Mouse (Mus musculus) E14TG2a.4 (cell line): ENCODE measurements around the gene Hectd2.

ENCODE experiments used
- H3K27me3 ChIP-seq: 2 replicates; pipeline ENCODE4 v1.6.1; 2014; ENCODE audit warnings: low read length, control low read depth; ENCODE audit not compliant: insufficient read depth
- H3K36me3 ChIP-seq: 2 replicates; pipeline ENCODE4 v1.6.1; 2014; ENCODE audit warnings: low read length, control low read depth; ENCODE audit not compliant: insufficient read depth
- H3K4me1 ChIP-seq: replicated peaks from 2 replicates; pipeline ENCODE4 v1.6.1; 2014; ENCODE audit warnings: low read depth, low read length, control low read depth
- H3K4me3 ChIP-seq: replicated peaks from 2 replicates; pipeline ENCODE4 v1.5.1; 2014; ENCODE audit warnings: mild to moderate bottlenecking, low read length
- H3K9me3 ChIP-seq: 2 replicates; pipeline ENCODE4 v1.6.1; 2014; ENCODE audit warnings: low read length, control low read depth
- CTCF ChIP-seq: conservative IDR thresholded peaks from 2 replicates; pipeline ENCODE4 v1.5.1; 2014; ENCODE audit warnings: low read length
- NANOG ChIP-seq: IDR thresholded peaks from 2 replicates; pipeline ENCODE4 v1.6.1; 2014; ENCODE audit warnings: borderline replicate concordance, low read length, mixed read lengths
- POU5F1 ChIP-seq: IDR thresholded peaks from 2 replicates; pipeline ENCODE4 v1.6.1; 2014; ENCODE audit warnings: low read length, borderline replicate concordance

Gene Hectd2

DNA sequence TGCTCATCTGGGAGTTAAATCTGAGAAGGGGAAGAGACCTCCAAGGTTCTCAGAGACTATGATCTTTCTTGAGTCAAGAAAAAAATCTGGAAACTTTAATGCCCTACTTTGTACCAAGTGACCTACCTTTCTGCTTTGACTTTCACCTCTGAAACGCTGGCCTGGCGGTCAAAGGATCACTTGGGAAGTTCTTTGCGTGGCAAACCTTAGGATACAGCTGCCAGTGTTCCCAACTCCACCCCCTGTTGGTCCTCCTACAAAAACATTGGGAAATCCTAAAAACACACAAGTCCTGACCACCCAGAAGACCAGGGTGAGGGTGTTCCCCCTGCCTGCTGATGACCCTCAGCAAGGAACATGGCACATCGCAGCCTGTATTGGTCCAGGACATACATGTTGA lies 72.4 kb downstream of the Hectd2 start:
- no peaks in the 10 kb centered on the region for H3K9me3 ChIP-seq
- H3K27me3 ChIP-seq = peaks cover 11% of the 10 kb centered on the region; the same call in 1 of the 2 replicates
- H3K4me3 ChIP-seq = no peak overlapping the region
- no peaks in the 10 kb centered on the region; the same call in 1 of the 2 replicates for H3K4me1 ChIP-seq
- H3K36me3 ChIP-seq = no peaks in the 10 kb centered on the region
- TF ChIP-seq NANOG (no peak), POU5F1 (no peak), CTCF (no peak)

DNA sequence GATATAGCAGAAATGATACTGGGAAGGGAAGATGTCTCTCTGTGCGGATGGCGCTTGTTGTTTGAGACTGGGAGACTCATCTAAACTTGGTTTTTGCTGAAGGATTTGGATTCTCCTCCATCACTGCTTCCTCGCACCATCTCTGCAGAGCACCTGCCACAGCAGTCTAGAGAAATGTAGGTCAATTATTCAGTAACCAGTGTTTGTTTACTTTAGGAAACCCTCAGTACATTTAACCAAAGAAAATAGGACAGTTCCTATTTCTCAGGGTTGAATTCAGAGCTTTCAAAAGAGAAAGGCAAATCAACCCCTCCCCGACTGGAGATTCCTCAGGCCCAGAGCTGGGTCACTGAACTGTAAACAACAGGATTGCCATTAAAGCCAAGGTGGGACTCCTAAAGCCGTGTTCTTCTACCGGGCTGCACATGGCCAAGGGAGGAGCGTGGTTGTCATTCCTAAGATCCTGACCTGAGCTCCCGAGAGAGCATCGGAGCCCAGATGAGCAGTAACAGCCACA lies 75.0 kb downstream of the Hectd2 start:
- Histone ChIP-seq H3K9me3 (no peaks in the 10 kb centered on the region), H3K4me1 (no peaks in the 10 kb centered on the region; the same call in 1 of the 2 replicates), H3K36me3 (no peaks in the 10 kb centered on the region), H3K4me3 (no peak overlapping the region), H3K27me3 (peaks cover 11% of the 10 kb centered on the region; the same call in 1 of the 2 replicates)
- no peak for TF ChIP-seq CTCF

- TF ChIP-seq NANOG = no peak
- TF ChIP-seq POU5F1 = no peak
- no peak for TF ChIP-seq CTCF
- H3K4me3 ChIP-seq = no peak overlapping the region
- H3K36me3 ChIP-seq = no peaks in the 10 kb centered on the region
- H3K9me3 ChIP-seq = no peaks in the 10 kb centered on the region; the same call in 1 of the 2 replicates
- no peaks in the 10 kb centered on the region; the same call in 1 of the 2 replicates for H3K4me1 ChIP-seq
- H3K27me3 ChIP-seq = peaks cover 11% of the 10 kb centered on the region; the same call in 1 of the 2 replicates
Measured at GRCm38 (mm10) chr19:36630361-36630760, 75.9 kb downstream of the Hectd2 start.

DNA sequence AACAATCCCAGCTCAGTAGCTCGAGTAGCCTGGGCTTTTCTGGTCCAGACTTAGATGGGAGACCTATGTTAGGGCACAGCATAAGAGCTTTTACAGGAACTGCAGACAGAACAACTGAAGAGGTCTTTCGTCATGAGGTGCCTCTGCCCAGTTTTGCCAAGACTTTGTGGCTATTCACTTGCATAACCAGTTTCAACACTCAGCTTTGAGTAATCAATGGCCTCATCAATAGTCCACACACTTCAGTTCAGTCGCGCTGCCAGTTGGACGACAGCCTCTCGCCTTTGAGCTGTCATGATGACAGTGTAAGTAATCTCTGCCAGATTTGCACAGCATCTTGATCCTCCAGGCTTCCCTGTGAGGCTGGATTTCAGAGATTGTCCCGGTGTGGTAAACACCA lies 80.3 kb downstream of the Hectd2 start:
- no peaks in the 10 kb centered on the region; the same call in 1 of the 2 replicates for H3K4me1 ChIP-seq
- H3K27me3 ChIP-seq = peaks cover 11% of the 10 kb centered on the region; the same call in 1 of the 2 replicates
- TF ChIP-seq POU5F1 (no peak), CTCF (no peak), NANOG (no peak)
- H3K4me3 ChIP-seq = no peak overlapping the region
- no peaks in the 10 kb centered on the region; the same call in 1 of the 2 replicates for H3K9me3 ChIP-seq
- H3K36me3 ChIP-seq = no peaks in the 10 kb centered on the region

DNA sequence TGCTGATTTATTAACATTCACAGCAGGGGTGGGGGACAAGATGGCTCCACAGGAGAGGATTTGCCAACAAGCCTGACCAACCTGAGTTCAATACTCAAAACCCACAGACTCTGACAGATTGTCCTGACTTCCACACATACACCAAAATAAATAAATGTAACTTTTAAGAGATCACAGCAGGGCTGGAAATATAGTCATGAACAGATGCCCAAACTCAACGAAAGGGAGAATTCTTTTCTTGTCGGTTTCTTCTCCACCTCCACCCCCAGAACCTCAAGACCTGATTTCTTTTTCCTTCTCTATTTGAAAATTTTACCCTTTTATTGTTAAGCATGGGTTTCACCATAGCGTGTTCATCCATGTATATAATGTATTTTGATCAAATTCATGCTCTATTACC lies 82.8 kb downstream of the Hectd2 start:
- no peaks in the 10 kb centered on the region for H3K4me1 ChIP-seq
- TF ChIP-seq CTCF = no peak
- TF ChIP-seq POU5F1 = no peak
- no peak for TF ChIP-seq NANOG
- no peaks in the 10 kb centered on the region for H3K36me3 ChIP-seq
- H3K27me3 ChIP-seq = no peaks in the 10 kb centered on the region
- peaks cover under 1% of the 10 kb centered on the region; the same call in 1 of the 2 replicates for H3K9me3 ChIP-seq
- no peak overlapping the region for H3K4me3 ChIP-seq

- Histone ChIP-seq H3K4me3 (no peak overlapping the region), H3K4me1 (no peaks in the 10 kb centered on the region), H3K9me3 (peaks cover 8% of the 10 kb centered on the region; the same call in 1 of the 2 replicates), H3K27me3 (no peaks in the 10 kb centered on the region), H3K36me3 (no peaks in the 10 kb centered on the region)
- TF ChIP-seq NANOG (no peak), POU5F1 (no peak), CTCF (no peak)
Measured at GRCm38 (mm10) chr19:36637948-36638587, 83.6 kb downstream of the Hectd2 start.

GRCm38 (mm10) chr19:36639072-36639471 lies 84.6 kb downstream of the Hectd2 start:
- TF ChIP-seq POU5F1 = no peak
- TF ChIP-seq NANOG = no peak
- TF ChIP-seq CTCF = no peak
- Histone ChIP-seq H3K27me3 (no peaks in the 10 kb centered on the region), H3K36me3 (no peaks in the 10 kb centered on the region), H3K9me3 (peaks cover 9% of the 10 kb centered on the region; the same call in 1 of the 2 replicates), H3K4me3 (no peak overlapping the region), H3K4me1 (no peaks in the 10 kb centered on the region)

GRCm38 (mm10) chr19:36641128-36641527 lies 86.7 kb downstream of the Hectd2 start:
- TF ChIP-seq POU5F1 = no peak
- TF ChIP-seq NANOG = no peak
- TF ChIP-seq CTCF = no peak
- Histone ChIP-seq H3K36me3 (no peaks in the 10 kb centered on the region), H3K9me3 (peaks cover 9% of the 10 kb centered on the region; the same call in 1 of the 2 replicates), H3K4me1 (no peaks in the 10 kb centered on the region), H3K4me3 (no peak overlapping the region), H3K27me3 (no peaks in the 10 kb centered on the region)
